Mouse (Mus musculus) erythroid progenitor cell, adult 5-6 weeks (primary cell): ENCODE results near the gene Prkd1. TPM values are rescaled to one million over a fixed set of nuclear protein-coding genes. Genes with fewer than 3 reads are reported as not detected.

Source experiments
- ATAC-seq: replicated peaks from 2 replicates; pipeline ENCODE4 v1.8.0; 2016; ENCODE audit warnings: moderate number of reproducible peaks, mild to moderate bottlenecking, moderate TSS enrichment, inconsistent platforms; ENCODE audit not compliant: poor library complexity, low FRiP score, severe bottlenecking
- total RNA-seq, 2 experiments: library from RNA; stranded (forward) in 1 of 2; stranded (reverse) in 1 of 2; fragments of 150-400 nt in 1 of 2; fragments of 186-747, 209-891 nt in 1 of 2; gene quantifications; 2 replicates each; pipeline versions ENCODE4 v1.2.3 to v1.2.4; 2015 to 2017; ENCODE audit warnings: low replicate concordance in 2 of 2

The Prkd1 gene
- total RNA-seq, 2 experiments from 2014 or later, result not detected

DNA sequence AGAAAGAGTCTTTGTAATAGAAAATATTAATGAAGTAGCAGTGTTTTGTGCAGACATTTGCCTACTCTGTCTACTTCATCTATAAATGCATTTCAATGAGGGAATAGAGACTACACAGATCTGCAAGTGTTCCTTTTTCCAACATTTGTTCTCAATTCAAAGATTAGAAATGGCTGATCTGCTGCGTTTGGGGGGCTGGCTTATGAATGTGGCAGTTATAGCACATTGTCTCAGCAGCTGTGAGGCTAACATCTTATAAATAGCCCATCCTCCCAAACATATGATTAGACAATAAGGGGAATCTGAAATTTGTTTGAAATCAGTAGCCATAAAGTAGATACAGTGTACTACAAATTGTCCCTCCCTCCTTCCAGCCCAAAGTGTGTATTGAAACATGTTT lies 83.7 kb downstream of the Prkd1 start:
- no peak for ATAC-seq

DNA sequence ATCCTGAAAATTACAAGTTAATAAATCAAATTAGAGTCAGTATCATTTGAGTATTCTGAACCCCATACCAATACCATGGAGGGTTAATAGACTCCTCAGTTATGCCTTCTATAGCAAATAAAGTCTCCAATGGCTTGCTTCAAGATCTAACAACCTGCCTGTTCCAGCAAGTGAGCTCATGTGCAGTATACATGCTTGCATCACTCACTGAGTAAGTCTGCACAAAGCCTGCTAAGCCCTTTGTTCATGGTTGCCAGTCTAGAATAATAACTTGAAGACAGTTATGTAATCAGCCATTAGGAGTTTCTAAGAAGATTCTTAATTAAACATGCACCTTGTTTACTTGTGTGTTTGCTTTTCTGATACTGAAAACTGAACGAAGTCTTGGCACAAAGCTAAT lies 88.4 kb downstream of the Prkd1 start:
- no peak for ATAC-seq

DNA sequence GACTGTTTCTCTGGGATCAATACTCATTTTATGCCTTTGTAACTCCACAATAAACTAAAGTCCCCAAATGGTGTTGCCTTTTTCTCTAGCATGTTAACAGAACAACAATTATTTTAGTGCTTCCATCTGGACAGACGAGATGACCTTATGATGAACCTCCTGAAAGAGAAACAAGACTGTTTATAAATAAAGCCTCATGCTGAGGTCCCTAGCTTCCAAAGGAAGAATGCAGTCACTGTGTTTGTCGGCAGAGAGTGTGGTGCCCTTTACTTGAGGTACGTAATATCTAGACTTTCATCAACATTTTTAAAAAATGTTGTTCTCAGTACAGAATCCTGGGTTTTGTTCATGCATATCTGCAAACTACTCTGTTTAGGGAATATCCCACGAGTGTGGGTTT lies 90.7 kb downstream of the Prkd1 start:
- ATAC-seq, result no peak

DNA sequence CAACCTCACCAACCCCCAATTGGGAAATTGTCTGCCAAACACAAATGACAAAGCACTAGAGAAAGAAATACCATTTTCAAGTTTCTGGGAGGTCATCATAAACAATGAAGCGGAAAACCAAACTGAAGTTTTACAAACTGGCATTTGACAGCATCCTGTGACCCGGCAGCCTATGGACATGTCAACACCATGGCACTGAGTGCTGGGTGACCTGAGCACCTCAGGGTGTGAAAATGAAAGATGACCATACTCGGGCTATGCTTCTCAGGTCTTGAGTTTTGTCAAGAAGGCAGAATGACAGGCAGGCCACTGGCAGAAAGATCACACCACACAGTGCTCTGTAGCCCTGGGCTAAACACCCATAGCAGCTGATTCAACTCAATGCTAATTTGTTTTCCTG lies 94.7 kb downstream of the Prkd1 start:
- no peak for ATAC-seq

DNA sequence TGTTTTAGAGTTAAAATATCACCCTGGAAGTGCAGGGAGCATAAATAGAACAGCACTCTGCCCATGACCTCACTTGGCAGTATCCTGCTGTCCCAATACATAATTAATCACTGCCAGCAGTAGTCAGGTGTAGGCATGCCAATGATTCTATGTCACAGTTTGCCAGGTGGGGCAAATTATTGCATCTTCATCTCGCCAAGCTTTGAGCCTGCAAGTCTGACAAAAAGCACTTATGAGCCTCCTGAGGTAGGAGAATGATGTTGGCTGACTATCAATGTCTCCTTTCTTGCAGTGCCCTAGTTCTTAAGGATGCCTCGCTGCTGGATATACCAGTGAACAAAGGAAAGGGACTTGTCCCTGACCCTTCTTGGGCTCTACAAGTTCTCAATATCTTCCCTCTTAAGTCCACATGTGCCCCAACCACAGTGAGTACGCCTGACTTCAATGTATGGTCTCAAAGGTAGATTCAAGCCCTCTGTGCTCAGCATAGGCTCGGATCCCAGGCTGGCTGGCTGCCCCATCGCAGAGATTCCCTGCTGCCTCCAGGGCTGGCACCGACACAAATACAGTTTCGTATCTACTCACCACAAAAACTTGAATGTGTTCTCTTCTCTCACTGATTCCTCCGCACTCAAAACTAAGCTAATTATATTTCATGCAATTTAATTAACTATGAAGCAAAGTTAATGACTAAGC lies 98.9 kb downstream of the Prkd1 start:
- no peak for ATAC-seq

DNA sequence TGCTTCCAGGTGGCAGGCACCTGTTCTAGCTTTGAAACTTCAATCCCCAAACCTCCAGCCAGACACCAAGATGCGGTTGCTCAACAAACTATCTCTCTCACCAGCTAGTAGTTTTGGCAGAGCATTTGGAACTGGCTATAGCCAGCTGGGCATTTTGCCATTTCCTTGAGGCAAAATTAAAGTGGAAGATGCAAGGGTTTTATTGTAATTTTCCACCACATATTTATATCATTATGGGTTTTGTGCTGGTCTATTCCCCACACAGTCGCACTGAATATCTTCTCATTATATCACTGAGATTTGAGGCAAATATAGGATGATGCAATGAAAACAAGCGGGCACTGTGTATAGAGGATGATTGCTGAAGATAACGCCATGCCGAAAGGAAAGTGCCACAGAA lies 102.5 kb downstream of the Prkd1 start:
- no peak for ATAC-seq

DNA sequence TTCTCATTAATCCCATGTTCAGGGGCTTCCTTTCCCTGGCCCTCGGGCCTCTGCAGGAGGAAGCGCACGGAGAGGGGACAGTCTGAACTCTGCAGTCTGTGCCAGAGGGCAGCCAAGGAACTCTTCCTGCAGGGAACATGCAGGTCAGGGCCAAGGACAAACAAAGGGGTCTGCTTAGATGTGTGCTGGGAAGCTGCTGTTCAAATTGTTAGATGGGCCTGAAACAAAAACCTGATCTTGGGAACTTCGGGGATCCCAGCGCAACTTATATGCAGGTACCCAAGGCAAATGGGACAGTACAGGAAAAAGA lies 103.3 kb downstream of the Prkd1 start:
- ATAC-seq, result no peak

DNA sequence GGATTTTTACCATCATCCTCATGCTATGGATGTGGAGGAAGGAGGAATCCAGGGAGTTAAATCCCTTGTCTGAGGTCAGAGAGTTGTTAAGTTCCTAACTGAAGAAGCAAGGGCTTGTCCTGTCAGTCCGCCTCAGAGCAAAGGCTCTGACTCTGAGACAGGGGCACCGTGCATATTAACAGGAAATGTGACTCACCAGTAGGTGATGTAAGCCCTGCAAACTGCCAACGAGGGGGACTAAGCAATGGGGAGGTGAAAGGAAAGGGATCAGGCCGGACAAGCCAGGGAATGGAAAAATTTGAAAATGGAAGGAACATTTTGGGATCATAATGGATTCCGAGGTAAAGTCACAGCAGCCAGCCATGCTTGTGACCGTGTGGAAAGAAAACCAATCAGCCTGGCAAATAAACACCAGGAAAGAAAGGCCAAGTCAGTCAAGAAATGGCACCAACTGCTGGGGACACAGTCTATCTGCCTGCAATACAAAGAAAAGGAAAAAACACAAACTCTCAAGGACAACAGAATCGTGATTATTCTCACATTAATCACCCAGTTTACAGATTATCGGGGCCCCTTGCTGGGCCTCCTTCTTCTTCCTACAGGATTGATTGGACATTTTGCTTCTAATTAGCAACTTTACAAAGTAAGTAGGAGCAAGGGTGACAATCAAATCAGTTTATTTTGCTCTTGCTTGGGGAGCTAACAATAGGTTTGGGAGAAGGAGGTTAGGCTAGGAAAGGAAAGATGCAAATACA lies 103.9 kb downstream of the Prkd1 start:
- ATAC-seq, result no peak

DNA sequence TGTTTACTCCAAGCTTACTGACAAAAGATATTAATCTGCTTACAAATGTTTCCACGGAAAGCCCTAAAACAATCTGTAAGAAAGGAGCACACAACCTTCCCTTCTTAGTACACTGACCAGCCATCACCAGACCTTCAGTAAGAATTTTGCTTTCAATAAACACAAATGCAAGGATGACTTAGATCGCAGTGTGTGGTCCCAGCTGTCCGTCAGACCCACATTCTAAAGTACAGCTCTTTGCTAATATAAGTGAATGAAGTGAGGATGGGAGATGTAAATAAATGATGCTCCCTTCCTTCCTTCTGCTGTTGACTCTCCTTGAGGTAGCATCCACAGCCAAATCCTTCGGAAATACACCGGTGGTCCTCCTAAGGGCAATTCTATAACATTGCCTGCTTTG lies 108.1 kb downstream of the Prkd1 start:
- no peak for ATAC-seq

DNA sequence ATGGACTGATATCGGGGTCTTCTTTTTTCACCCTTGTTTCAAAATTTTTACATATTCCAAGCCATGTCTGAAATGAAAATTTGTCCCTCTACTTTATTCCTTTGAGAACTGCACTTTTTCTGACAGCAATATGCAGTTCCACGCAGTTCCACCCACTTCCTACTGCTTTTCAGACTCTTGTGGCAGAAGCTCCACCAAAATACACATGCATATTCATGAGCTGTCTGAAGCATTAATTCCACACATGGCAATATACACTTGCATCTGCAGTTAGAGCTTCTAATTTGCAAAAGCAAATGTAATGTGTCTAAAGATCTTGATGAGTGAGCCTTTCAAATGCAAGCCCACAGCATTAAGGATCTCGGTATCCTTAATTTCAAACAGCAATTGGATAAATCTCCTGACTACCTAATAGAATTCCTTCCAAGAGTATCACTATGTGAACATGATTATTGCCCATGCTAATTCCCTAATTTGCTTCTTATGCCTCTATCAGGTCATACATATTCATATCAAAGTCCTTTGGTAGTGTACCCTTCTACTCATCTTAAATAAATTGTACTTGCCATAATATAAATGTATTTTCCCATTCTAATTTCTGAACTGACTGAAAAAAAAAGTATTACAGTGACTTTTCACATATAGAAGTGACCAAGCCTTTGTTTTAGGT lies 110.5 kb downstream of the Prkd1 start:
- ATAC-seq, result no peak

DNA sequence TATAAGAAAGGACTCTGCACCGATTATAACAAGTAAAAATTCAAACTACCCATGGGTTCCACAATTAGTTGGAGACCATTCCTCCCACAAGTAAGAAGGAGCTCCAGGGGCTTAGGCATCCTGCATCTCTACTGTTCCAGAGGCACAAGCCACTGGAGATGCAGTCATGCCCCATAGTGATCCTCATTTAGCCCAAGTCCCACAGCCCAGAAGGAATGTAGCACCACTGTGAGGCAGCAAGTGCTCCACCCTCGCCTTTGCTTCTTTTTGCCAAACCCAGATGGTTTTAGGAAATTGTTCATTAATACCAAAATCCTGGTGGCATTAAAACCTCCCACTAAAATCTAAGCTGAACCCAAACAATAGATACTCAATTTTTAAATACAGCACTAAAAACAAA lies 111.1 kb downstream of the Prkd1 start:
- ATAC-seq, result no peak

DNA sequence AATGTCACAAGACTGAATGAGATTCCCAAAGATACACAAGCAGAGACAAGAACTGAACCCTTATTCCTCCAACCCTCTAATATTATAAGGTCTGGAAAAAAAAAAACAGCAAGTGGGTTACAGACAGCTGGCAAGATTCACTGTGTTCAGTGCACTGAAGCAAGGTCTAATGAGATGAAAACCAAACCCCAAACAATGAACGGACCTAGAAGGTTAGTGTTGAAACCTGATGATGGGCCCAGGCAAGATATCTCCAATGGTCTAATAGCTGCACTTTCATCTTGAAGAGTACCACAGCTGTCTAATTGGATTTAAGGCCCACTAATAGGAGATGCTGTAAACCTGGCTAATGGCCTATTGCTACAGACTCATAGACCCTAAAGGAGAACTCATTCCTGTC lies 111.9 kb downstream of the Prkd1 start:
- ATAC-seq, result no peak

DNA sequence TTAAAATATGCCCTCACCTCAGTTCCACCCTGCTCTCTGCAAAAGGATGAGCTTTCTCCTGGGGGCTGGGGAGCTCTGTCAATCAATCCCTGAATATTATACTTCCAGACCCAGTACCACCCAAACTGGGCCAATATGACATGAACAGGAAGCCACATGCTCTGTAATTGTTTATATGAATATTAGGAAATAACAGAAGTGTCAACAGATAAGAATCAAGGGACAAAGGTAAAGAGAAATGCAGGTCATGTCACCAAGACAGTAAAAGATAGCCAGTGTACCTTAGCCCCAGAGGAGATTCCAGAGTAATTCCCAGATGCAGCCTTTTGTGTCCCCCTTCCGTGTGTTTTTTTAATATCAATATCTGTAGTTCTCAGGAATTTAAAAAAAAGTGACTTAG lies 120.3 kb downstream of the Prkd1 start:
- no peak for ATAC-seq

DNA sequence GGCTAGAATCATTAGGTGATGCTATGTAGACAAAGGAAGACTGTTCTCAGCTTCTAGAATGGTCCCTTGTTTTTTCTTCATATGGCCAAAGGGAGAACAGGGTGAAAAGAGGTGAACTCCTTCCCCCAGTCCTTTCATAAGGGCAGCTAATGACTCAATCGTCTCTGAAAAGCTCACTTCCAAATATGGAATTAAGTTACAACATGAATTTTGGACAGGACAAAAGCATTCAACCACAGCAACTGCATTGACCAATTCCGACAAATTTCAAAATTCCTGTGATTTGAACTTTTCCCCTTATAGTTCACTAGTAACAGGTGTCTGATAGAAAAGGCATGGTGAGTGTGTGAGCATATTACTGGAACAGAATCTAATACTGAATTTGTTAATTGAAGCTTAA lies 124.8 kb downstream of the Prkd1 start:
- ATAC-seq, result no peak

DNA sequence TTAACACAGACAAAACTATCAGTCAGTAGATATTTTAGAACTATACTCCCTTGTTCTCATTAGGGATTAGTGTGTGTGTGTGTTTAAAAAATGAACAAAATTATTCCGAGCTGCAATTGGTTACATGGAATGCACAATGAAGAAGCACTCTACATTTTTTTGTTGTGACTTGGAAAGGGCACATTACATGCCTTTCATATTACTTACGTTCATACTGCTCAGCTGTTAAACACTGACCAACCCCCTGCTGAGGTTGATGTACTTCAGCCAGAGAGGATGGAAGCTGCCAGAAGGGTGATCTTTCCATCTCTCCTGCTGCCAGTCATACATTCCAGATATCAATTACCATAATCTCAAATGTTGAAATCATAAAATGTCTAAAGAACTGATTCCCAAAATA lies 134.4 kb downstream of the Prkd1 start:
- ATAC-seq, result no peak

DNA sequence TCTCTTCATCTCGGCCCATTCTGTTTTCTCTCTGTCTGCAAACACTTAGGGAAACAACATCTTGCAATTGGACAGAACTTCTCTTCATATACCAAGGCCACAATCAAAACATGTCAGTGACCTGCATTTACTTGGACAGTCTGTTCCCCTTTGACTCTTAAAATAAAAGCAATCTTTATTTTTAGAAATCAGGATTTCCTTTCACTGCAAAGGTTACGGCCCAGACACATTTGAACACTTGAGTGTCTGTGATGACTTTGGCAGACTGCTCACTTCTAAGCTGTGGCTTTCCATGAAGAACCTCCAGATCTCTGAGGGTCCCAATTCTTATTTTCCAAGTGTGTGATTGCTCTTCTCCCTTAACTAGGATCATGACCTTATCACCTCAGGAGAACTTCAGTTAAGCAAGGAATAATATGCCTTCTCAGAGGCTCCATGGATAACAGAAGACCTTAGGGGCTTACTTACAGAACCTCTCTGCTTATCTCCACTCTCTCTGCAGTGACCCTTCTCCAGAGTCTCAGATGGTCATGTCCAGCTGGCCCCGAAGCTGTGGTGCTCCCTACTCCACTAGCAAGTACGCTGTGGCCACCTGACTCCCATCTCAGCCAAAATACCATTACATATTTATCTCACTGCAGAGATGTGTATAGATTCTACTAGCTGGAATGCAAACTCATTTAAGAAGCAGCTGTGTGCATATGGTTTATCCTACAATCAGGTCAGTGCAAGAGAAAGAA lies 137.2 kb downstream of the Prkd1 start:
- no peak for ATAC-seq

DNA sequence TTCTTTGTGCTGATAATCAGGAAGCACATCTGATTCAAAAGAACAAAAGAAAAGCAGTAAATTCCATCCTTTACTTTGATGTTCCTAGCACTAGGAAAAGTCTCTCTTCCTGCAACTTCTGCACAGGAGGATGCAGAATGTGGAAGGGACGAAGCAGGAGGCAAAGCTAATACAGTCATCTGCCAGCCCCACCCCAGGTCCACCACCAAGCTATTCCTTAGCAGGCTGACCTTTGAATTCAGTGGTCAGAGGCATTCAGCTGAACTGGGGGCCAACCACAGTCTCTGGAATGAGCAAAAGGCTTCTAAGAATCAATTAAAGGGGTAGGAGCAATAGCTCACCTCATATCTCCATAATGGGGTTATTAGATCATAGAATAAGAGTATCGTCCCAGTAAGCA lies 140.1 kb downstream of the Prkd1 start:
- no peak for ATAC-seq

DNA sequence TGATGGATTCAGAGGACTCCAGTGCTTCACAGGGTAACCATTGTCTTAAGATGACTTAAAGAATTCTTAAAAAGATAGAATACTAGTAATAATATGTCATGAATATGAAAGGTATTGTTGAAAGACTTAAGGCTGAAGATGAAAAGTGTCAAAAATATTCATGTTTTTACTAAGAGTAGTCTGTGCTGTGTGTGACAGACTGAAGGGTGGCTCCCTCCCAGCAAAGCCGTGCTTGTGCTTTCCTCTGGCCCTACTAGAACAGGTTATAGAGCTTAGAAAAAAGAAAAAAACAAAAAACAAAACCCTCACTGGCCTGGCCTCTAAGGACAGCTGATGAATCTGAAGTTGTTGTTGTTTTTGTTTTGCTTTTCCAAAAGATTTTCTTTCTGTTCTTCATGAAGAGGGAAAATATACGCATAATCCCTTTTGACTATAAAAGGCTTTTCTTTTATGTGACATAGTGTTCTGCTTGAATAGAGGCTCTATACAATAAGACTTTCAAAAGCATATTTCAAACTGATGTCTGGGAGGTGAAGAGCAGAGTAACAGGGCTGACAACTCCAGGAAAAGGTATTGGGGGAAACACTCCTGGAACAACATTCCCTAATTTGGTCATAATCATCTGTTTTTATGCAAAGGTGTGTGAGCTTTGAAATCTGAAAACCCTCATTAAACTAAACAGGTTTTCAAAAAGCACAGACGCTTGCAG lies 148.9 kb downstream of the Prkd1 start:
- no peak for ATAC-seq

DNA sequence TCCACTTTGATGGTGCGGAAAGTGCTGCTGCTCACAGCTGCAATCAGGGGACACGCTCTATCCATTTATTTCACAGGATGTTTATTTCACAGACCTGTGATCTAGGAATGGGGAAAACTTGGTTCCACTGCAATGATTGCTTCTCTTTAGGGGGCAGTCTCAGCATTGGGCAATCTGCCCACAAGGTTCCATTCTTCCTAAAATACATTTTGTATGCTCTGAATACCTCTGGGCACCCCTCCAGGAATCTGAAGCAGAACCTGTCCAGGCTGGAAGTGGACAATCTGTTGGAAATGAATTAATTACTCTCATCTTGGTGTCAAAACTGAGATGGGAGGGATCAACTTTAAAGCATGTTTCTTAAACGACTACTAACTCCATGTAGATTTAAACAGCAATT lies 152.9 kb downstream of the Prkd1 start:
- ATAC-seq, result no peak

DNA sequence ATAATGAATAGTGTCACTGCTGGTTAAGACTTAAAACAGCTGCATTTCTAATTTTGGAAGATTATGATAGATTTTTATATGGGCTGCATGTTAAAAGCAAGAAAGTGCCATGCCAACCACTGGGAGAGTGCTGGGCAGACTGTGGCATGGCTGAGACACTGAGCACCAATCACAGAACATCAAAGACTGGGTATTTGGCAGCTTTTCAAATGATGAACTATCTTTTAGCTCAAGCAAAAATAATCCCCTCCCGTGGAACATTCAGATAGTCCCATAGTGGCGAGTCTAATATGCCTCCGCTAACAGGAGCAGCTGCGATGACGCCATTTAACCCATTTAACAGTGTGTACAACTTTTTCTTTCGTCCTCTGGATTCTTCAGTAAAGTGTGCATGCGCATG lies 169.1 kb downstream of the Prkd1 start:
- no peak for ATAC-seq
